Mouse (Mus musculus) midbrain, embryonic 16.5 days (tissue): Measurements from ENCODE around the gene Cited4. TPM values are rescaled to one million over a fixed set of nuclear protein-coding genes. Genes with fewer than 3 reads are reported as not detected.

Experiments
- ATAC-seq: fragments of 200-750 bp; cut with Nextera tagmentation; 2 replicates; pipeline ENCODE4 v1.8.0; 2017; ENCODE audit warnings: moderate TSS enrichment
- H3K27ac ChIP-seq: fragments of 300-500 bp; sonication (generic); 2 replicates; pipeline ENCODE4 v1.5.1; 2014; ENCODE audit warnings: mild to moderate bottlenecking, low read length, mixed read lengths
- H3K27me3 ChIP-seq: fragments of 300-500 bp; sonication (generic); 2 replicates; pipeline ENCODE4 v1.6.1; 2014; ENCODE audit warnings: low read depth, low read length, mixed read lengths; ENCODE audit not compliant: control insufficient read depth, insufficient read depth
- H3K36me3 ChIP-seq: fragments of 300-500 bp; sonication (generic); 2 replicates; pipeline ENCODE4 v1.6.1; 2014; ENCODE audit warnings: mild to moderate bottlenecking, low read length, moderate library complexity, mixed read lengths; ENCODE audit not compliant: control insufficient read depth, insufficient read depth
- H3K4me1 ChIP-seq: fragments of 300-500 bp; sonication (generic); 2 replicates; pipeline ENCODE4 v1.6.1; 2014; ENCODE audit warnings: mild to moderate bottlenecking, low read length, mixed read lengths; ENCODE audit not compliant: control insufficient read depth, insufficient read depth
- H3K4me2 ChIP-seq: fragments of 300-500 bp; sonication (generic); 2 replicates; pipeline ENCODE4 v1.6.1; 2014; ENCODE audit warnings: mild to moderate bottlenecking, low read length, mixed read lengths
- H3K4me3 ChIP-seq: fragments of 300-500 bp; sonication (generic); 2 replicates; pipeline ENCODE4 v1.5.1; 2014; ENCODE audit warnings: low read depth, mild to moderate bottlenecking, low read length, moderate library complexity, mixed read lengths
- H3K9ac ChIP-seq: fragments of 300-500 bp; sonication (generic); 2 replicates; pipeline ENCODE4 v1.6.1; 2014; ENCODE audit warnings: low read depth, low read length, mixed read lengths
- H3K9me3 ChIP-seq: fragments of 300-500 bp; sonication (generic); replicated peaks from 2 replicates; pipeline ENCODE4 v1.6.1; 2014; ENCODE audit warnings: mild to moderate bottlenecking, low read length, mixed read lengths; ENCODE audit not compliant: control insufficient read depth, poor library complexity, severe bottlenecking
- WGBS: fragments of 180-500 bp; shearing (Covaris S2); extraction: QIAGEN DNeasy Blood & Tissue Kit; methylation state at CpG from one replicate; pipeline ENCODE4 v1.1.7; 2014; 5-methylcytosine and 5-hydroxymethylcytosine counted together
- polyA plus RNA-seq: library from polyadenylated mRNA; unstranded; fragments of >200 nt; fragmentation: Nextera tagmentation; extraction: Ambion mirVana; gene quantifications from 2 replicates; pipeline ENCODE4 v1.2.1, GENCODE M21; 2015

Gene Cited4
- polyA plus RNA-seq, 1 experiment from 2014 or later: 1.4 TPM

- Histone ChIP-seq H3K4me1 (0 out of 2 replicates have a peak, but pooled peaks cover 3% of the 10 kb centered on the region), H3K9me3 (no peaks in the 10 kb centered on the region), H3K27ac (no peak overlapping the region), H3K9ac (no peak overlapping the region), H3K4me2 (no peak overlapping the region), H3K36me3 (no peaks in the 10 kb centered on the region), H3K4me3 (no peak overlapping the region), H3K27me3 (no peaks in the 10 kb centered on the region; the same call in 1 of the 2 replicates)
- no peak for ATAC-seq
- WGBS: 74% methylated on average over 6 of the region's 6 CpGs
Measured at GRCm38 (mm10) chr4:120713856-120714497, 47.6 kb downstream of the Cited4 start.

DNA sequence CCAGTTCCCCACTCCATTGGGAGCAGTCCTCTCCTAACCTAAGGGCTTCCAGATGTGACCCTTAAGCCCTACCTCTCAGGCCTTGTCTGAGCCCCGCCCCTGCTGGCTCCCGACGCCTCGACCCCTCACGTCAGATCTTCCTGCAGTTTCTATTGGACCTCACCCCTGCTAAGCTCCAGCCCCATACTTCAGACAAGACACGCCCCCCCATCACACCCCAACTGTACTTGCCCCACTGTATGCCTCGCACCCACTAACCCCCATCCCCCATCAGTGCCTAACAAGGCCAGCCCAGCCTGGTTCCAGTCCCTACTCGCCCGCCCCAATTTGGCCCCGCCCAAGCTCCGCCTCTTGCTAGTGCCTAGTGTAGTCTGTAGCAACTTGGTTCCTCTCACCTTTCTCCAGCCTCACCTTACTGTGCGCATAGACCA is 49.8 kb downstream of the Cited4 start:
- H3K4me2 ChIP-seq: peak overlapping the region; percentile 53
- no peak overlapping the region for H3K27ac ChIP-seq
- H3K4me3 ChIP-seq: peak overlapping the region; percentile 25
- peak; percentile 80 for ATAC-seq
- H3K4me1 ChIP-seq: 0 out of 2 replicates have a peak, but pooled peaks cover 3% of the 10 kb centered on the region
- no peaks in the 10 kb centered on the region; the same call in 1 of the 2 replicates for H3K27me3 ChIP-seq
- H3K9ac ChIP-seq: peak overlapping the region; percentile 6; the same call in 1 of the 2 replicates
- H3K9me3 ChIP-seq: no peaks in the 10 kb centered on the region
- WGBS: 2% methylated on average over 12 of the region's 12 CpGs
- H3K36me3 ChIP-seq: no peaks in the 10 kb centered on the region

GRCm38 (mm10) chr4:120716765-120717164 is 50.4 kb downstream of the Cited4 start:
- H3K4me2 ChIP-seq: peak overlapping the region; percentile 53
- no peaks in the 10 kb centered on the region for H3K9me3 ChIP-seq
- 0 out of 2 replicates have a peak, but pooled peaks cover 3% of the 10 kb centered on the region for H3K4me1 ChIP-seq
- no peak overlapping the region for H3K27ac ChIP-seq
- peak overlapping the region; percentile 6; the same call in 1 of the 2 replicates for H3K9ac ChIP-seq
- H3K27me3 ChIP-seq: no peaks in the 10 kb centered on the region; the same call in 1 of the 2 replicates
- 24% methylated on average over 12 of the region's 12 CpGs for WGBS
- H3K4me3 ChIP-seq: peak overlapping the region; percentile 25
- H3K36me3 ChIP-seq: no peaks in the 10 kb centered on the region
- no peak for ATAC-seq

Other genes with a start within 250 kb of the Cited4 start
- gene Slfnl1, start 134.3 kb upstream of the Cited4 start, polyA plus RNA-seq: not detected in 2 replicates
- 78.6 and 79.6 TPM in 2 replicates for gene Ctps, start 96.3 kb upstream of the Cited4 start, polyA plus RNA-seq
- gene Gm8439, start 77.8 kb upstream of the Cited4 start, polyA plus RNA-seq: not detected in 2 replicates
- gene Kcnq4, start 82.0 kb downstream of the Cited4 start, polyA plus RNA-seq: 5.3 and 5.8 TPM in 2 replicates
- 74.4 and 75.3 TPM in 2 replicates for gene Nfyc, start 165.0 kb downstream of the Cited4 start, polyA plus RNA-seq
- 30.6 and 35.4 TPM in 2 replicates for gene Rims3, start 188.2 kb downstream of the Cited4 start, polyA plus RNA-seq